Mouse (Mus musculus) MEL-GATA-1-ER (cell line): Measurements from ENCODE around the gene Rbm7.
"Not testable (repeated sequence)": the region's sequence is repeated elsewhere in the genome, so short reads cannot be mapped to it uniquely, and the experiment has no call there.

Source experiments
- DNase-seq: peaks from one replicate; pipeline ENCODE4 v3.0.0-alpha.2; 2012; ENCODE audit warnings: low read depth; ENCODE audit errors: extremely low read depth

The Rbm7 gene

GRCm38 (mm10) chr9:48494817-48495547 lies at the start of gene Rbm7, which contains the start of gene Gm5617:
Gene Rbm7 (minus strand): TSS chr9:48495299.
Gene Gm5617 (plus strand): TSS chr9:48495442.
- DNase-seq = peak; percentile 78

DNA sequence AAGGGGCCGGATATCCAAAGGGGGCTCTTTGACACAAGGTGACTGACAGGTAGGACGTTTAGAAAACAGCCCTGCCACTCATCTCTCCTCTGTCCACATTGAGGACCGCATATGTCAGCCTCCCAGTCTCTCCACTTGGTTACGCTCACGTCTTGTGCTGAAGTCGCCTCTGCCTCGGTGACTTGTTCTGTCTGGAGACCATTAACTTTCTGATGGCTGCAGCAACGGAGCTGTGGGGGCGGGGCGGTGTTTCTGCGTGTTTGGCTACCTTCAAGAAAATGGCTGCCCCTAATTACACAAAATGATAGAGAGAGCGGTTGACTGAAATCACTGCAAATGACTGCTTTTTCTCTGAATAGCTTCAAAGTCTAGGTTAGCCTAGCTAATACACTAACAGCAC lies 43.6 kb upstream of the Rbm7 start:
- no peak for DNase-seq

DNA sequence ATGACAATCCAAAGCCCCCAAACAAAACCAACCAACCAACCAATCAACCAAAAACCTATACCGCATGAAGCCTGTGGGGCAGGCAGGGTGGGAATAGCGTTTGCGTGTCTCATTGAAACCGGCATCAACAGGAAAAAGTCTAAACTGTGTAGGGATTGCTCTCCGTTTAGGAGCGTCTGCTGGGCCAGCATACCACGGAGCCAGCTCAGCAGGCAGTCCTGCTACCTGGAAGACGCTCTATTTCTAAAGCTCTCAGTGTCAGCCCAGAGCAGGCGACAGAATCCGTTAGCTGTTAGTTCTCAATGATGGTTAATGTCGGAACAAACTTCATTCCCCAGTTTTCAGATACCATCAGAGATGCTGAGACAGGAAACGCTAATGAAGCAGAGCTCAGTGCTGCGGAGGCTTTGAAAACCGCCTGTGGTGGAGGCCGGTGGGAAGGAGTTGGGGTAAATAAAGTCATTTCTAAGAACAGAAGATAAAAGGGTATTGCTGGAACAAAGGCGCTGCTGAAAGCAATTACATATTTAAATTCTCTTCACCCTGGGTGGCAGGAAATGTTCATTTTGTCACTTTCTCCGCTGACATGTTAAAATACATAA lies 43.0 kb upstream of the Rbm7 start:
- no peak for DNase-seq

DNA sequence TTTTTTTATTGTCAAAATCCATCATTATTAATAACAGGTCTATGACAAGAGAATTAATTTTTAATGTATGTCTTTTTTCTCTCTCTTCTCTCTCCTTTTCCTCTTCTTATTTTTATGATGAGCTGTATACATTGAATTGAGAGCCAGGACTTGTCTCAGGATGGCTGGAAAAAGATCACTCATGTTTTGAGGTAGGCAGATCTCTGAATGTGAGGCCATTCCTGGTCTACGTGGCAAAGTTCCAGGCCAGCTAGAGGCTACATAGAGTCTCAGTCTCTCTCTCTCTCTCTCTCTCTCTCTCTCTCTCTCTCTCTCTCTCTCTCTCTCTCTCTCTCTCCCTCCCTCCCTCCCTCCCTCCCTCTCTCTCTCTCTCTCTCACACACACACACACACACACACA lies 42.5 kb upstream of the Rbm7 start:
- DNase-seq = not testable (repeated sequence)

GRCm38 (mm10) chr9:48536414-48536813 lies 41.3 kb upstream of the Rbm7 start:
- DNase-seq = no peak

GRCm38 (mm10) chr9:48532730-48533129 lies 37.6 kb upstream of the Rbm7 start:
- DNase-seq = peak; percentile 78

DNA sequence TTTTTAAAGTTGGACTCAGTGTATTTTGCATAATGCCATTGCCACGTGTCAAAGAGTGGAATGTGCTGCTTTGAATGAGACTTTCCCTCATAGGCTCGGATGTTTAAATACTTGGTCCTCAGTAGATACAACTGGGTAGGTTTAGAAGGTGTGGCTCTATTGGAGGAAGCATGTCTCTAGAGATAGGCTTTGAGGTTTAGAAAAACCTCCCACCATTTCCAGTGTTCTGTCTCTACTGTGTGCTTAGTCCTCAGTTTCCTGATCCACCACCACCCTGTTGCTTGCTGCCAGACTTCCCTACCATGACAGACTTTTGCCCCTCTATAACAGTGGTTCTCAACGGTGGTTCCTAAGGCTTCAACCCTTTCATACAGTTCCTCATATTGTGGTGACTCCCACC lies 37.1 kb upstream of the Rbm7 start:
- peak; percentile 41 for DNase-seq

GRCm38 (mm10) chr9:48531294-48531693 lies 36.2 kb upstream of the Rbm7 start:
- no peak for DNase-seq

- no peak for DNase-seq
Observed at GRCm38 (mm10) chr9:48526520-48526919, 31.4 kb upstream of the Rbm7 start.

DNA sequence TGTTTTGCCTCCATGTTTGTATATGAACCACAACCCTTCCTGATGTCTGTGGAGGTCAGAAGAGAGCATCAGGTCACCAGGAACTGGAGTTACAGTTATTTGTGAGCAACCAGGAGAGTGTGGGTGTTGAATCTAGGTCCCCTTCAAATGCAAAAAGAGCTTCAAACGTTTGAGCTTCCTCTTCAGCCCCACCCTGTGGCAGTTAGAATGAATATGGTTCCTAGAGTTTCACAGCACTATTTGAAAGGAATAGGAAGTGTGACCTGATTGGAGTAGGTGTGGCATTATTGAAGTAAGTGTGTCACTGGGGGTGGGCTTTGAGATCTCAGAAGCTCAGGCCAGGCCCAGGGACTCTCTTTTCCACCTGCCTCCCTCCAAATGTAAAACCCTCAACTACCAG lies 30.5 kb upstream of the Rbm7 start:
- DNase-seq = no peak

DNA sequence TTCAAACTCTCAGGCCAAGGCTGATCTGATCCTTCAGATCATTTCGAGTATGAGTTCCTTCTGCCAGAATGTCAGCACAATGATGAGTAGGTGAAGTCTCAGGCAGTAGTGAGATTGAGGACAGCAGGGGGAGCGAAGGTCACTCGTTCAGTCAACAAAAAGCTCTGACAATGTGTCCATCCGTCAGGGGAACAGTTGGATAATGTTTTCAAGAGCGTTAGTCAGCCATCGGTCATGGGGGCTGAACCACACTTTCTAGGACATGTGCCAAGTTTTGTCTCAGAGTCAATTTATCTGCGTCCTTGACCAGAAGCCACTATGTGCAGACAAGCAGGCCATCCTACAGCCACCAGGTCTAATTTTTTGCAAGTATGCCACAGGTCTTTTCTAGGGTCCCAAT lies 25.3 kb upstream of the Rbm7 start:
- not testable (repeated sequence) for DNase-seq

GRCm38 (mm10) chr9:48517372-48518130 lies 22.5 kb upstream of the Rbm7 start:
- no peak for DNase-seq

GRCm38 (mm10) chr9:48516615-48517371 lies 21.7 kb upstream of the Rbm7 start:
- DNase-seq = no peak

DNA sequence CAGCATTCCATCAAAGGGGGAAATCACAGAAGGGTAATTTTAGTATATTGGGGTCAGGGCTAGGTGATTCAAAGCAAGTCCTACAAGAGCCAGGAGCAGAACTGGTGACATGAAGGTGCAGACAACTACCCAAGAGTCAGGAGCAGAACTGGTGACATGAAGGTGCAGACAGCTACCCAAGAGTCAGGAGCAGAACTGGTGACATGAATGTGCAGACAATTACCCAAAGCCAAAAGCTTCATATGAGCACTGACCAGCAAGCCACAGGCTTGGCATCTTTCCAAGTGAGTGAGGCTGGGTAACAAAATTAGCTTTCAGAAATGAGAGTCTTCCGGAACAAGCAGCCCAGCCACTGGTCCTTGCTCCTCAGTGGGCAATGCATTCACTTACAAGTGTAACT lies 20.2 kb upstream of the Rbm7 start:
- no peak for DNase-seq

DNA sequence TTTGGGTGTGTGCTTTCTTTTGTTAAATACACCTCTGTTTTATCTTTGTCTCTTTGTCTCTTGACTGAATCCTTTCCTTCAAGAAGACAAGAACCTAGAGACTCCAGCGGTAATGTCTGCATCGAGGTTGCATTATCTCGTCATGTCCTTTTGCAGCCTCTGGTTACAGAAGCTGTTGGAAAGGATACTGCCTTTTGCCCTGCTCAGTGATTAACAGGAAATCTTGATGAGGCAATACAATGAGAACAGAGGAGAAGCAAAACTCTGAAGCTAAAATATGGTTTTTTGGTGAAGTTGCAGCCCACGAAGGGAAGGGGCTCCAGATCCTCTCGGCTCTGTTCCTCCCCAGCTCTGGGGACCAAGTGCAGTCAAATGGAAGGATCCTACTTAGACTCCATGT lies 15.0 kb upstream of the Rbm7 start:
- DNase-seq = no peak

DNA sequence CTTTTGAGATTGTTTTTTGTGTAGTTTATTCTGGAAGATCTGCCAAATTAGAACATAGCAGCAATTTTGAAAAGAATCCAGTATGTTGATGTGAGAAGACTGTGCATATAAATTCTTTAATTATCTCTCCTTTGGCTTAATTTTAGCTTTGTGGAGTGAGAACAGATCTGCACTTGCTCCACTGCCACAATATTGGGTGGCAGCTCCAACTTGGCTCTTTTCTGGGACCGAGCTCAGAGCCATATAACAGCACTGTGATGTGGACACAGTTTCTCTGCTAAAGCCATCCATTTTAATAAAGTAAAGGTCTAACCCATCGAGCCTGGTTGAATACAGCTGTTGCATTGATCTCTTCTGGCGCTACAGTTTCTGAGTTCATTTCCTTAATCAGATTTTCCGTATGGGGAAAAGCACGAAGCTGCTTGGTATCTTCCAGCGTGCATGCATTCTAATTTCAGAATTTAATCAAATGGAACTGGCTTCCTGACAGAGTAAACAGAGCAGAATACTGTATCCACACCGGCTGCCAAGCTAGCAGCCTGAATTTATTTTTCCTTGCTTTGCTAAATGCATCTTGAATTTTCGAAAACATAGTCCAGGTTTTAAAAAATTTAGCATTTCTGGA lies 9.8 kb upstream of the Rbm7 start:
- no peak for DNase-seq

DNA sequence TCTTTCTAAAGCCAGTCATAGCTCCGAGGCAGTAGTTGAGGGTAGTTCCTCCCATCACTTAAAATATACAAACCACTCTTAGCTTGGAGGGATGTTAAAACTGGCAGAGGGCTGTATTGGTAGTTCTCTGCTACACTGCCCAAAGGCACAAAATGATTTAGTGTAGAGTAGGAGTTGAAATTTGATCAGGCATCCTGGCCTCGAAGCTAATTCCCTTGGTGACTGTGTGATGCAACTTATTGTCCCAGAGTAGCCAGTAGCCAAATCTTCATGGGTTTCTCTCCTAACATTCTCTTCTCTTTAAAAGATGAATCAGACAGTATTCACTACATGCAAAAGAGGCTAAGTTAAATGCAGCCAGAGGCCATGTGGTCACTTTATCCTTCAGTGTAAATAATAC lies 7.9 kb upstream of the Rbm7 start:
- DNase-seq = no peak

DNA sequence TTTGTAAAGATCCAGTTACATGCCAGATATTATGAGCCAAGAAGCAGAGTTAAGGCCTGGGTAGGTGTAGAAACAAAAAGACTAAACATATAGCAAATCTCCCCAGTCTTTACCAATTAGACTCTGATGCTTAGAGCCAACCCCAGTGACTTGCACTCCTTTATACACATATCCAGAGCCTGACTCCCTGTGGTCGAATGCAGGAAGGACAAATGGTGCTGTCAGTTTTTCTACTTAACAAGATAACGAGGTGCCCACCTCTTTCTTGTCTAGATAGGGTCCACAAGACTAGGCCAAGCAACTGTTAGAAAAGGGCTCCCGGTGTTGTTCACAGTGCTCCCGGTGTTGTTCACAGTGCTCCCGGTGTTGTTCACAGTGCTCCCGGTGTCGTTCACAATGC lies 6.1 kb upstream of the Rbm7 start:
- no peak for DNase-seq

GRCm38 (mm10) chr9:48495548-48495932 lies 441 bp upstream of the Rbm7 start:
- DNase-seq = no peak

DNA sequence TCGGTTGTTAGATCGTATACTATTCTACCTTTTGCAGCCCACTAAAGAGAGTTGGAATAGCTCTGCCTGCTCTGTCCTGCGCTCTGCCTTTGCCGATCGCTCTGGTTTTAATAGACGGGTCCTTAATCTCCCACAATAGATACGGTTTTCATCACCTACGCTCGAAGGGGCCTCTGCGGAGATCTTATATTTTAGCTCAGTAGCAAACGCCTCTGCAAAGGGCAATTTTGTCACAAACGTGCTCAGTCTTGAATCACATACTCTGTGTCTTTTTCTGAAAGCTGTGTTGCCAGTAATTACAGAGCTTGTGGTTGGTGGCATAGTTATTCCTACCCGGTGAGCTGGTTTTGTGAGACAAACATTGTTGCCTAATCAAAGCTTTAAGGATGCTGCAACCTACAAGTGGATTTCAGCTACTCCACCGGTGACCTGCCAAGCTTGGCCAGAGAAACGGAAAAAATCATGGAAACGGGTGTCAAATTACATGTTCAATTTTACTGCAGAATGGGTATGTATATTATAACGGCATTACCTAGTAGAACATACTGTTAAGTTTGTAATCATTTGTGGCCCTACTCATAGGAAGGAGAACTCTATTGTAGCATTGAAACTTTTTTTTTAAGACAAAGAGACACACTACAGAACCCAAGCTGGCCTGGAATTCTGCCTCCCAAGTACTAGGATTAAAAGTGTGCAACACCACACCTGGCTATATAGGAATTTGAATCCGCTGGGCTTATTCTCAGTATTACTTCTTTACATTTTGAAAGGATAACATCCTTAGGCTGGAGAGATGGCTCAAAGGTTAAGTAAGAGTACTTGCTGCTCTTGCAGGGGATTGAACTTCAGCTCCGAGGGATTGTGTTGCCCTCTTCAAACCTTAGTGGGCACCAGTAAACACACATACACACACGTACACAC lies 13.6 kb downstream of the Rbm7 start:
- DNase-seq = no peak
